Mouse (Mus musculus) subcutaneous adipose tissue, adult 2 months (tissue): ENCODE data around the gene Gm5089. TPM values are rescaled to one million over a fixed set of nuclear protein-coding genes. Genes with fewer than 3 reads are reported as not detected.

Experiments
- polyA plus RNA-seq: library from polyadenylated mRNA; depleted of rRNA; stranded (reverse); fragments of >200 nt; gene quantifications from 2 replicates; pipeline ENCODE4 v1.2.3, GENCODE M21; 2012; ENCODE audit warnings: low replicate concordance; rRNA removed

The Gm5089 gene
- 0.59 TPM in 1 of 2 replicates, not detected in the other for polyA plus RNA-seq

DNA sequence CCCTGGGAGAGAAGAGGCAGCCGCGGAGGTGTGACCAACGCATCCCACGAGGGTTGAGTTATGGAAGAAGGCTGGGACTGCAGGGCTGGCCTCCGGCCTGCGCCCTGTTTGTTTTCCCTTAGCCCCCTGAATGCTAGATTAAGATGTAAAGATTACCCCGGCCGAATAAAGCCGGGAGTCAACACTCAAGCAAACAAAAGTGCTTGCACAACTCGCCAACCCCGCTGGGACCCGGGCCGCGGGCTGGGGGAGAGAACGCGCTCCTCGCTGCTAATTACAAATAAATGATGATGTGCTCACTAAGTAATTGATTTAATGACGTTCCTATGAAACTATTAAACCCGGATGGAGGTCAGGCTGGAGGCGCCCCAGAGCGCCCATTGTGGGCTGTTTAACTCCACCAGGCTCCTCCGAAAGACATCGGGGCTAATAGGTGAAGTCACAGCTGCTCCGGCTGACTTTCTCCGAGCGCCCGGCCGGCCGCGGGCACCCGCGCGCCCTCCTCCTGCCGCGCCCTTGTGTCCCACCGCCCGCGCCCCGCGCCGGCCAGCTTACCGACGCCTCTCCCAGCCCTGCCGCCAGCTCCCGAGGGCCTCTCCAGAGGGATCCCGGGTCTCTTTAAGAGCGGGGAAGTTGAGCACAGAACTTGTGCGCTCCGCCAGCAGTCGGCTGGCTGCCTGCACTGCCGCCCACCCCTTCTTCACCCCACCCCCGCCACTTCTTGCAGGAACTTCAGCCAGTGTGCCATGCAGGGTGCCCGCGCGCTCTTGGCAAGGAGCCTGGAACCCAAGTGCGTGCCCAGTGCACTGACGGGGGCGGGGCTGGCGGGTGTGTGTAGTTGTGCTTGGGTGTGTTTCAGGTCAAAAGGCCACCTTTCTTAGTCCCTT lies at the start of gene Gm5089:
Gene Gm5089 (minus strand): TSS at position 620 of the 887 bp plus-strand sequence.

DNA sequence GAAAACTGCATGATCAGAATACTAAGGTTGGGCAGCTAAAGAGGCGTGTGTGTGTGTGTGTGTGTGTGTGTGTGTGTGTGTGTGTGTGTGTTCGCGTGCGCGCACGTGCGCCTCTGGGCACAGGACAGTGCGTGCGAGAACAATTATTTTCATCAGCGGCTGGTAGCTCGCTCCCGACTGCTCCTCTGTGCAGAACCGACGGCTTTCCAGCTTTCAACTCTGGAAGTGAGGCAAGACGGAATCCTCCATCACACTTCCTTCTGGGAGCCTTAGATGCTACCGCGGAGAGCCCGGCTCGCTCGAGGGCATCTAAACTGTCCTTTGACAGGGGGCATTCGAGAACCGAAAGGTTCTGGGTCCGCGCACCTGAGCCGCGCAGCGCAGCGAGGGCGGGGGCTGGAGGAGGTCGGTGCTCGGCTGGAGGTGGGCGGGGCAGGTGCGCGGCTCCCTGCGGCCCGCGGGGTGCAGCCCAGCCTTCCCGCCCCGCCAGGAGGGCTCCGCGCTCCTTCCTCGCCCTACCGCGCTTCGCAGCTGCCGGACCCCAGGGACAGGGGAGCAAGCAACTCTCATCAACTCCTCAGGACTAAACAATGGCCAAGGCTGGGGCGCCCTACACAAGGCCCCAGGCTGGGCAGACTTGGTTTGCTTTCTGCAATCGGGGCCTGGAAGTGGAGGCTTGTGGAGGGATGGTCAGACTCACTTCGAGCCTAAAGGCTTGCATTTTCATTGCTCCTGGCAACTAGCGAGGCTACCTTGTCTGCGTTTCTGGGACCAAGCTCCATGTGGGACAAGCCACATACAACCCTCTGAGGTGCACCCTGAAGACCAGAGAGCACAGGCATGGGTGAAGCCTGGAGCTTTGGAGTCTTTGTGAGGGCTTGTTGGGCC lies 39.8 kb upstream of the Gm5089 start, which contains the start of gene Gm10837:
Gene Gm10837 (plus strand): TSS at position 146 of the 888 bp plus-strand sequence.

DNA sequence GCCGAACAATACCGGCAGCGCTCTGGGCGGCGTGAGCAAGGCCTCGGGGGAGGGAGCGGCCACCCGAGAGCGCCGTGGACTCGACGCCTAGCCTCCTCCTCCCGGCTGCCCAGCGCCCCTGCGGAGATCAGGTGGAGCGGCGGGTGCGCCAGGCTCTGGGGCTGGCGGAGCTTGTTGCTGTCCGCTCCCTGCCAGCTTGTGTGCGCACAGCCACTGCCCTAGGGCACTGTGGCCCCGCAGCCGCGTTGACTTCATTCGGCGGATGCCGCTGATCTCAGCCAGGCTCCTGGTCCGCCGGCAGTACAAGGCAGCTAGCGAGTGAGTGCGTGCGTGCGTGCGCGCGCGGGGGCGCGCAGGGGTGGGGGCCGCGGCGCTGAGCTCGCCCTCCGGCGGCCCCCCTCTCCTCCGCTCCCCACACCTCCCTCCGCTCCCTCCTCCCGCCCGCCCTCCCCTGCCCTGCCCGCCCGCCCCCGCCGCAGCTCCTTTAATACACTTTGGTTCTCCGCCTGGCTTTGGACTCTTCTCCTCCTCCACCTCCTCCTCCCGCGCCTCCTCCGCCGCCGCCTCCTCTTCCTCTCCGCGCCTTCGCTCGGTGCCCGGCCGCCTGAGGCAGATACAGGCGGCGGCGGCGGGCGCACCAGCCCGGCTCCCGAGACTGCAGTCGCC lies 24.1 kb upstream of the Gm5089 start, which contains the start of gene Zic2:
Gene Zic2 (plus strand): TSS at position 545 of the 666 bp plus-strand sequence.

DNA sequence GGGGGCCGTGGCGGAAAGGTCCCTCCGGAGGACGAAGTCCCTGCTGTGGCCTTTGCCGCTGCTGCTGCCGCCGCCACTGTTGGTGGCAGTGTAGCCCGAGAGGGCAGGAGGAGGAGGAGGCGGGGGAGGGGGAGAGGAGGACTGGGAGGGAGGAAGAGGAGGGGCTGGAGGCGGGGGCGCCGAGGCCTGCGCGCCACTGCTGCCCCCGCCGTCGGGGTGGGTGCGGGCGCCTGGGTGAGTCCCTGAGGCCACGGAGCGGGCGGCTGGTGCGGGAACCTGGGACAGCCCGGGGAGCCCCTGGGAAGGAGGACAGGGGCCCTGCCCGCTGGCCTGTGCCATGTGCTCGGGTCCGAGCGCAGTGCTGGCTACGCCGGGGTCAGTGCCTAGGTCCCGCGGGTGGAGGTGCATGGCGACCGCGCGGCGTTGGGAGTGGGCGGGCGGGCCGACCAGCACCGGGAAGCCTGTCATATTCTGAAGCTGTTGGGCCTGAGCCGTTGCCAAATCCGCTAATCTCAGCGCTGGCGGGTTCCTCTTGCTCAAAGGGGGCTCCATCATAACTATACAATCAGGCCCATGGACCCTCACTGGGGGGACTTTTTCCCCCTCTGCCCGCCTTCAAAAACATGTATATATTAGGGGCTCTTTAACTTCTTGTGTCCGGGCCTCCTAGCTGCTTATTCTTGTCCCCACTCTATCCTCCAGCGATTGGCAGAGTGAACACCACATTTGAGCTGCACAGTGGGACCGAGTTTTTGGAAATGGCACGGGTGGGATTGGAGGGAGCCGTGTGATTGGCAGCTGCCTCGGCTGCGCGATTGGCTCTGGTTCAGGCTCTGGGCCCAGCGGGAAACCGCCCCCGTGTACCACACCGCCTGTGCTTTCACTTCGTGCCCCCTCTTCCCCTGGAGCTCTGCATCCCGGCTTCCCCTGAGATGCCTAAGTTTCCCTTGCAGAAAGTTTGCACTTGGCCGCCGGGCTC lies 14.1 kb upstream of the Gm5089 start, which contains the start of gene Zic5:
Gene Zic5 (minus strand): TSS at position 915 of the 979 bp plus-strand sequence.

Other genes with a start within 250 kb of the Gm5089 start
- gene Zic5, start 14.6 kb upstream of the Gm5089 start, polyA plus RNA-seq = 2.7 TPM in 1 of 2 replicates, not detected in the other
- gene Zic2, start 24.3 kb upstream of the Gm5089 start, polyA plus RNA-seq = 0.10 TPM in 1 of 2 replicates, not detected in the other
- not detected in 2 replicates for gene Gm10837, start 39.5 kb upstream of the Gm5089 start, polyA plus RNA-seq
- 49.0 and 71.5 TPM in 2 replicates for gene Pcca, start 83.2 kb upstream of the Gm5089 start, polyA plus RNA-seq